Mouse (Mus musculus): ENCODE data around the gene Osbpl2. TPM values are rescaled to one million over a fixed set of nuclear protein-coding genes. Genes with fewer than 3 reads are reported as not detected.

Osbpl2 gene
- total RNA-seq, 2 experiments from 2014 or later: 16.9 to 18.8 TPM

- DNase-seq (ENCODE audit: low spot score): no peak
Measured at GRCm38 (mm10) chr2:180104659-180105377, 14.3 kb upstream of the Osbpl2 start.

DNA sequence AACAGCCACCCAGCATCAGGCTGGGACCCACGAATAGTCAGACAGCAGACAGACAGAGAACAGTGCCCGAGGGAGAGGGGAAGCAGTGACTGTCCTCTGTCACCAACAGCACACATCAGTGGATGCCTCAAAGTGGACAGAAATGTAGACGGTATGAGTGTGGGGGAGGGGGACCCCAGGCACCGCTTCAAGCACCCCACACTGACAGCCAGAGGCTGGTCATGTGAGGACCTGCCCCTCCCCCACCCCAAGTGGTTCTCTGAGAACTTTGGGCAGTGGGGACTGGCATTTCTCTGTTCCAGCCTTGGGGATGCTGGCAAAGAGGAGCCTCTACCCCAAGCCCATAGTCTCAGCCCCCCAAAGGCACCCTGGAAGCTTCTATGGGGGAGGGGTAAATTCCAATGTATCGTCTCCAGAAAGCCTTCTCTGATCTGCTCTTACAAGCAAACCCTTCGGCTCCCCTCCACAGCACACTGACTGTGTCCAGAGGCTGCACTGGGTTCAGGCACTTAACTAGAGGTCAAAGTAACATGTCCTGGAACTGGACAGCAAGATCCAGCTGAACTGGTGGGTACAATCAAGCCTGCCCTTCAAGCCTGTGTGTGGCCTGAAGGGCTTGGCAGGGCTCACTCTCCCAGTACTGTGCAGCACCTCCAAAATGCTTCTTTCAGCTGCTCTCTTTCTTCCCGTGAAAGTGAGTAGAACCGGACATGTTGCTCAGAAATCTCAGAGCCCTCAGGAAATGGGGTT lies 13.5 kb upstream of the Osbpl2 start:
- no peak for DNase-seq (ENCODE audit: low spot score)

- DNase-seq (ENCODE audit: low spot score): no peak
Measured at GRCm38 (mm10) chr2:180107081-180107480, 12.0 kb upstream of the Osbpl2 start.

DNA sequence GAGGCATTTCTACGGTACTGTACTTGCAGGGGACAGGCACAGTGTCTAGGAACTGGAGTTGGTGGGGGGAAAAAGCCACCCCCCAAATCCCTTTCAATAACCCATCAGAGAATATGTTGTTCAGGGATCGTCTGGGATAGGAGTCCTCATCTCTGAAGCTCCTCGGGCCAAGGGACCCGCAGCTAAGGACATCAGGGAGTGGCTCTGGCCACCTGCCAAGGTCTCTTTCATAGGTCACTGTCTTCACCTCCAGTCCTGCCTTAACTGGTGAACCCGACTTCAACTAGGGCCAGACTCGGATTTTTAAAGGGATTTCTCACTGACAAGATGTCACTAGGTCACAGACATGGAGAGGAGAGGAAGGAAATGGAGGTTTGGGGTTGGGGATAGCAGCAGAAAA lies 10.8 kb upstream of the Osbpl2 start:
- DNase-seq (ENCODE audit: low spot score): no peak

DNA sequence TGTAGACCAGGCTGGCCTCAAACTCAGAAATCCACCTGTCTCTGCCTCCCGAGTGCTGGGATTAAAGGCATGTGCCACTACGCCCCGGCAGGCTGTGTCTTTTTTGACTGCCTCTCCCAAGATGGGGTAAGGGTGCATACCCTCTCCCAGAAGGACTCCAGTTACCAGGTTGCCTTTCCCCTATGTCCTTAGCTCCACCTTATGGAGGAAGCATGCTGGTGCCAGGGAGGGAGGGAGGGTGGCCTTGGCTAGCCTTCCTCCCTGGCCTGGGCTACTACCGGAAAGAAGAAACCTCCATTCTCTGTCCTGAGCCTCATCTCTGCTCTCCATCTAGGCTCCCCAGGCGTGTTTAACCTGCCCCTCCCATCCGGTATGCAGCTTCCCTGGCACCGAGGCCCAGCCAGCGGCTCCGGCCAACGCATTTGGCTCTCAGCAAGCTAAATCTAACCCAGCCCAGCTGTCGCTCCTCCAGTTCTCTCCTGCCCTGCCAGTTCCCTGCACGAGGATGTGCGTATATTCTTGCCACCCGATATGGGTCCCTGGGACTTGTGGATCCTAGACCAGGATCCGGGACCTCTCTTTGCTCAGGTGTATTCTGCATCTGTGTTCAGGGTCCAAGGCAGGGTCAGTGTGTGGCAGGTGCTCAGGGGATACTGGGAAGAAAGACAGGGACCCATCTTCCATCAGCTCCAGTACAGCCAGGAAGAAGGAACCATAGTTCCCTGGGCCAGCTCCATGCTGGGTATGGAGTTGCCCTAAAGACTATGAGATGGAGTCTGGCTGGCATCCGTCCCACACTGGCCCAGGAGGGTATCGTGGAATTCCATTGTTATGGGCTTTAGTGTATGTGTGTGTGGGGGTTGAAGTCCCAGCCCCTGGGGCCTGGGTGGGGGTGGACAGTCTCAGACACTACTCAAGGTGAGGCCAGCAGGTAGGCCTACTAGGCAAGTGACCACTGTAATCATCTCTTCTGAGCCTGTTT lies 4.9 kb upstream of the Osbpl2 start:
- peak; percentile 94 for DNase-seq (ENCODE audit: low spot score)

DNA sequence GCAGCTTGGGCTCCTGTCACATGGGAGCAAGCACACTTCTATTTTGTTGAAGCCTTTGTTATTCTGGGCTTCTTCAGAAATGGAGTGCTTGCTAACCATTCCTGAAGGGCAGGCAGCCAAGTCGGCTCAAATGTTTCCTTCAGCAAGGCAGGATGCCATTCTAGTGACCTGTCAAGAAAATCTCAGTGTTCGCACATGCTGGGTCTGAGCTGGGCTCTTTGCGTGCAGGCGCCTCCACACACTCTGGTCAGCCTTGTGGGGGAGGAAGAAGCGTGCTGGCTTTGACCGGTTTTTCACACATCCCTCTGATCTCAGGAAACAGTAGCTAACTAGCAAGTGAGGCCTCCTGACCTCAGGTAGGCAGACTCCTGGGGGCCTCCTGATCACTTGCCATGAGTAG lies 3.8 kb upstream of the Osbpl2 start:
- DNase-seq (ENCODE audit: low spot score): peak; percentile 66

DNA sequence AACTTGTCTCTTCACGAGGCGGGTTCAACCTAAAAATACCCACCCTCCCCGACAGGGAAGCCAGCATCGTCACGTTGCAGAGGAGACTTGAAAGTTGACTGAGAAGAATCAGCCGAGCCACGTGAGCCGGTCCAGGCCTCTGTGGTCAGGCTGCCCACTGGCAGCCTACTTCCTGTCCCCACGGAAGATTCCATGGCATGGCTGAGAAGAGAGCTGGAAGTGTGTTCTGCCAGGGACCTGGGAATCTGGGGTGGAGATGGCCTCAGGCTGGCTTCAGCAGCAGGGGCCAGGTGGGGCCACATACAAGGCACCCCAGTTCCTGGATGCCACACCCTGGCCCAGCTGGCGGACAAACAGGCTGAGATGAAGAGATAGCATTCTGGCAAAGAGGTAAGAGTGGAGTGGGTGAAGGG lies 3.0 kb upstream of the Osbpl2 start:
- DNase-seq (ENCODE audit: low spot score): peak; percentile 47

DNA sequence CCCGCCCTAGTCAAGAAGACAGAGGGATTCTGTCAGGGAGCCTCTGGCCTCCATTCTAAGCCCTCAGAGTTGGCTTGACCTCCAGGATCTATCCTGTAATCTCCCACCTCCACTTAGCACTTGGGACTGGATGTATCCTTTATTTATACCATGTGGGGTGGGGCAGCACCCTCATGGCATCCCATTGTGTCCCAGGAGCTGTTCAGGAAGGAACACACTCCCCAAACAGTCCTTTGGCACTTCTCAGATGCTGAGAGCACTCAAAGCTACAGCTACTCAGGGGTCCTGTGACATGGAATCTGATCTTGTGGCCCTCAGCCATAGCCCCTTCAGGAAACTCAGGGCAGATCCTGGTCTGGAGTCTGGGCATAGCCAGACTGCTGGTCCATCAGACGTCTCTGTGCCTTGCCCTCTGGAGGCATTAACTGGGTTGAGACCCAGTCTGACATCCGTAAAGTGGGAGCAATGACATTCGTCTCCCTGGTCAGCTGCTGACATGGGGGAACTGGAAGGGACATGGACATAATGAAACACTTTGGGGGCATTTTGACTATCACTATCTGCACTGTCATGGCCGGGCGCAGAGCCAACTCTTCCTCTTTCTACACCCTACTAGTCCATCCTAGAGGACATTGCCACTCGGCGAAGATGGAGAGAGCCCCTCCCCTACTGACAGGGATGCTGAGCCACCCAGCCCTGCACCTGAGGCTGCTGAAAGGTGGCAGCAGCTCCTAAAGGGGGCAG lies 2.2 kb upstream of the Osbpl2 start:
- DNase-seq (ENCODE audit: low spot score): no peak

DNA sequence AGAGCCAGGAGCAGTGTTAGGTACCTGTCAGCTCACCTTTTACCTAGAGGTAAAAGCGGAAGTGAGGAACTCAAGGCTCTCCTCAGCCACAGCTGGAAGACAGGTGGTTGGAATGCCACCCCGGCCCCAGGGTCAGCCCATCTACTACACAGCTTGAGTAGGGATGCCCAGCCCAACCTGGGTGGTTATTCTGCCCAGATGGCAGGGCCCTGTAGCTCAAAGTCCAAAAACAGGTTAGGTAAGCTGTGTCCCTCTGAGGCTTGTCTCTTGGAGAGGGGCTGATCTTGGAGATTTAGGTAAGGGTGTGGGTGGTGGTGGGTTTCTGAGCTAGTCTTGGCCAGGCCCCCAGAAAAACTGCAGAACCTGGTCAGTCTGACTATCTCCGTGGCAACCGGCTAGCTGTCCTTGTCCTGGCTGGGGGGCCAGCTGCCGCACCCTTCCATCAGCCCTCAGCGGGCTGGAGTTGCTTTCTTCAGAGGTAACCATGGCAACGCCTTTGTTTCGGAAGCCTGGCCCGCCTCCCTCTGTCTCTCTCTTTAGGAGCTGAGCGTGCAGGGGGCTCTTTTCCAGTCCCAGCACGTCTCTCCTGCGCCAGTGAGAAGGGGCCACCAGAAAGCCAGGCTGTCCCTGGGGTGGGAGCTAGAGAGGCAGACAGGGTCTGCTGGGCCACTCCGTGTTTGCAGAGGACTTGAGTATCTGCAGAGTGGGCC lies 1.5 kb upstream of the Osbpl2 start:
- DNase-seq (ENCODE audit: low spot score): peak; percentile 25

GRCm38 (mm10) chr2:180119439-180120291 lies 559 bp downstream of the Osbpl2 start:
- DNase-seq (ENCODE audit: low spot score): no peak

GRCm38 (mm10) chr2:180120292-180120761 lies 1.2 kb downstream of the Osbpl2 start:
- no peak for DNase-seq (ENCODE audit: low spot score)

DNA sequence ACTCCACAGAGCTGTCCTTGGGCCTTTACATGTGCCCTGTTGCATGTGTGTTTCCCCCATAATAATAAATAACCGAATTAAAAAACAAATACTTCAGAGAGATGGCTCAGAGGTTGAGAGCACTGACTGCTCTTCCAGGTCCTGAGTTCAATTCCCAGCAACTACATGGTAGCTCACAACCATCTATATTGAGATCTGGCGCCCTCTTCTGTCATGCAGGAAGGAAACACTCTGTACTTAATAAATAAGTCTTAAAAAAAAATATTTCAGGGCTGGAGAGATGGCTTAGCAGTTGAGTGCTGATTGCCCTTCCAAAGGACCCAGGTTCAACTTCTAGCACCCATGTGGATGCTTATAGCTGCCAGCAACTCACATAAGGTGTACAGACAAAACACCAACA lies 5.1 kb downstream of the Osbpl2 start:
- DNase-seq (ENCODE audit: low spot score): no peak

GRCm38 (mm10) chr2:180126195-180126594 lies 7.1 kb downstream of the Osbpl2 start:
- DNase-seq (ENCODE audit: low spot score): peak; percentile 58

DNA sequence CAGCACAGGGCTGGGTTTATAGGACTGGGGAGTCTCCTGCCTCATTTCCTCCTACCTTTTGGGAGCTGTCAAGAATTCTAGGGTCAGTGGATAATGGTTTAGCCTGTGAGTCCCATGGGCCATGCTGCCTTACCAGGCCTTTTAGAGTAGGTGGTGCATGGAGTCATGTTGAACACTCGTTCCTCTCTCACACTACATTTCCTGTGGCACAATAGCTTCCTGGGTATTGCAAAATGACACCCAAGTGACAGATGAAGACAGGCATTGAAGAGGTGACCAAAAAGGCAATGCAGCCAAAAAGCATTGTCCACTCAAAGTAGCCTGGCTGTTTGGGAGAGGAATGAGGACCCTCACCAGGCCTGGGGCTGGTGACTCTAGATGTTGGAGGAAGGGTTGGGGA lies 8.6 kb downstream of the Osbpl2 start:
- no peak for DNase-seq (ENCODE audit: low spot score)

- DNase-seq (ENCODE audit: low spot score): no peak
Measured at GRCm38 (mm10) chr2:180133231-180133630, 14.1 kb downstream of the Osbpl2 start.

DNA sequence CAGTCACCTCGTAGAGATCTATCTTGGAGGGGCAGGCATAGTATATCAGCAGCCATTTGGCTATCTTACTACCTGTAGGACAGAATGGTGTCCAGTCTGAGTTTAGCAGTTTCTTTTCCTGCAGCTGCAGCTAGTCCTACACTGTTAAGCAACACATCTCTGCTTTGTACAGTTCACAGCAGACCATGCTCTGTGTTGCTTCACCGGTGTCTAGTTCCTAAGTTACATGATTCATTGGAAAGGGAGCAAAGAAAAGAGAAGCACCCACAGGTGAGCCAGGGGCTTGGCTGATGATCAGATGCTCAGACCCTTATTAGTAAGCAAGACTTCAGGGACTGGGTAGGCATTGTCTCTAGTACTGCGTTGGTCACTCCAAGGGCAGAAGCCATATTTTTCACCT lies 14.8 kb downstream of the Osbpl2 start:
- DNase-seq (ENCODE audit: low spot score): no peak

DNA sequence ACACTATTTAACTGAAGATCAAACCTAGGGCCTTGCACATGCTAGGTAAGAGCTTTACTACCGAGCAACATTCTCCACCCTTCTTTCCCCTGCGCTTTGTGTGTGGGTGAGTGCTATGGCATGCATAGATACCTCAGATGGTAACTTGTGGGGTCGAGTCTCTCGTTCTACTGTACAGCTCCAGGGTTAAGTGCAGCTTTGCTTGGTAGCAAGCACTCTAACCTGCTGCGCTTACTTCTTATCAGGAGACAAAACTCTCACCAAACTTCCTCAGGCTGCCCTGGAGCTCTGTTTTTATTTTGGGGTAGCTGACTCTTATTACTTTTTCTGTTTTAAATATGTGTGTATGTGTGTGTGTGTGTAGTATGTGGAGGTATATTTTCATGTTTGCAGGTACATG lies 16.3 kb downstream of the Osbpl2 start:
- no peak for DNase-seq (ENCODE audit: low spot score)

GRCm38 (mm10) chr2:180146091-180146490 lies 27.0 kb downstream of the Osbpl2 start:
- no peak for DNase-seq (ENCODE audit: low spot score)

- no peak for DNase-seq (ENCODE audit: low spot score)
Measured at GRCm38 (mm10) chr2:180147379-180147778, 28.3 kb downstream of the Osbpl2 start.
